Mouse (Mus musculus) bone marrow macrophage, adult 2 months (primary cell): ENCODE measurements around the gene Gm20479. TPM values are rescaled to one million over a fixed set of nuclear protein-coding genes. Genes with fewer than 3 reads are reported as not detected.

ENCODE experiments used
- H3K27ac ChIP-seq: 2 replicates; pipeline ENCODE4 v1.5.1; 2012; ENCODE audit warnings: low read depth, low read length; ENCODE audit not compliant: insufficient read depth
- H3K4me1 ChIP-seq: 2 replicates; pipeline ENCODE4 v1.6.1; 2012; ENCODE audit warnings: low read length; ENCODE audit not compliant: control insufficient read depth, insufficient read depth
- H3K4me3 ChIP-seq: 2 replicates; pipeline ENCODE4 v1.5.1; 2012; ENCODE audit warnings: mild to moderate bottlenecking, low read length, moderate library complexity; ENCODE audit not compliant: insufficient read depth
- CTCF ChIP-seq: IDR thresholded peaks from 2 replicates; pipeline ENCODE4 v1.5.1; 2012; ENCODE audit warnings: low read depth, mild to moderate bottlenecking, low read length, moderate library complexity
- POLR2A ChIP-seq: IDR thresholded peaks from 2 replicates; pipeline ENCODE4 v1.6.1; 2012; ENCODE audit warnings: mild to moderate bottlenecking, low read depth, low read length, borderline replicate concordance
- polyA plus RNA-seq: library from polyadenylated mRNA; stranded (reverse); fragments of >200 nt; gene quantifications from 2 replicates; pipeline ENCODE4 v1.2.4, GENCODE M21; 2012; ENCODE audit not compliant: missing spikeins, insufficient read depth, insufficient read length

Gene Gm20479
- polyA plus RNA-seq, result 10.4 TPM in 1 of 2 replicates, not detected in the other

- H3K4me1 ChIP-seq, result peaks cover 32% of the 10 kb centered on the region
- H3K27ac ChIP-seq, result peak within 1 kb of the TSS; percentile 82
- TF ChIP-seq POLR2A, result no peak
- no peak for TF ChIP-seq CTCF
- H3K4me3 ChIP-seq, result peak within 1 kb of the TSS; percentile 70
These were observed at the start of gene Gm20479 for GRCm38 (mm10) chr7:27356861-27357594. TSS of gene Gm20479 (minus strand) at chr7:27357419.

- TF ChIP-seq POLR2A (no peak), CTCF (no peak)
- Histone ChIP-seq H3K27ac (no peak overlapping the region), H3K4me3 (no peak overlapping the region), H3K4me1 (no peaks in the 10 kb centered on the region)
These were observed 49.3 kb upstream of the Gm20479 start for GRCm38 (mm10) chr7:27406481-27406880.

- no peak overlapping the region for H3K27ac ChIP-seq
- TF ChIP-seq CTCF, result no peak
- no peak overlapping the region for H3K4me3 ChIP-seq
- no peaks in the 10 kb centered on the region for H3K4me1 ChIP-seq
These were observed 47.2 kb upstream of the Gm20479 start for GRCm38 (mm10) chr7:27404203-27404942.

- Histone ChIP-seq H3K4me1 (no peaks in the 10 kb centered on the region), H3K27ac (no peak overlapping the region), H3K4me3 (no peak overlapping the region)
- TF ChIP-seq POLR2A (no peak), CTCF (peak; percentile 44)
These were observed 45.5 kb upstream of the Gm20479 start for GRCm38 (mm10) chr7:27402675-27403074.

GRCm38 (mm10) chr7:27400545-27400944, 43.3 kb upstream of the Gm20479 start:
- TF ChIP-seq POLR2A (no peak), CTCF (no peak)
- Histone ChIP-seq H3K27ac (no peak overlapping the region), H3K4me3 (no peak overlapping the region), H3K4me1 (no peaks in the 10 kb centered on the region)

- no peak overlapping the region for H3K4me3 ChIP-seq
- H3K27ac ChIP-seq, result no peak overlapping the region
- H3K4me1 ChIP-seq, result no peaks in the 10 kb centered on the region
- TF ChIP-seq CTCF, result peak; percentile 68
- TF ChIP-seq POLR2A, result no peak
These were observed 40.1 kb upstream of the Gm20479 start for GRCm38 (mm10) chr7:27397048-27397949.

- TF ChIP-seq CTCF (no peak), POLR2A (no peak)
- Histone ChIP-seq H3K4me1 (no peaks in the 10 kb centered on the region), H3K27ac (no peak overlapping the region), H3K4me3 (no peak overlapping the region)
These were observed 39.2 kb upstream of the Gm20479 start for GRCm38 (mm10) chr7:27396184-27397047.

- Histone ChIP-seq H3K27ac (no peak overlapping the region), H3K4me3 (no peak overlapping the region), H3K4me1 (no peaks in the 10 kb centered on the region)
- TF ChIP-seq CTCF (no peak), POLR2A (no peak)
These were observed 38.4 kb upstream of the Gm20479 start for GRCm38 (mm10) chr7:27395521-27396183.
